Mouse (Mus musculus): Measurements from ENCODE around the gene Mib2.
"Not testable (repeated sequence)": the region's sequence is repeated elsewhere in the genome, so short reads cannot be mapped to it uniquely, and the experiment has no call there.

Gene Mib2

GRCm38 (mm10) chr4:155668689-155669597 lies at the start of gene Mib2:
Gene Mib2 (minus strand): TSS chr4:155669198.
- peak; percentile 96 for DNase-seq (ENCODE audit: low spot score)

GRCm38 (mm10) chr4:155710521-155711252 lies 41.7 kb upstream of the Mib2 start:
- no peak for DNase-seq (ENCODE audit: low spot score)

GRCm38 (mm10) chr4:155708988-155709387 lies 40.0 kb upstream of the Mib2 start:
- no peak for DNase-seq (ENCODE audit: low spot score)

- DNase-seq (ENCODE audit: low spot score), result no peak
Measured at GRCm38 (mm10) chr4:155708582-155708981, 39.6 kb upstream of the Mib2 start.

GRCm38 (mm10) chr4:155705592-155705929 lies 36.6 kb upstream of the Mib2 start:
- no peak for DNase-seq (ENCODE audit: low spot score)

- peak; percentile 94 for DNase-seq (ENCODE audit: low spot score)
Measured at GRCm38 (mm10) chr4:155704721-155705591, 36.0 kb upstream of the Mib2 start, which contains the start of gene Ssu72. Gene Ssu72 (plus strand): TSS chr4:155704800.

- DNase-seq (ENCODE audit: low spot score), result no peak
Measured at GRCm38 (mm10) chr4:155703425-155703929, 34.5 kb upstream of the Mib2 start.

GRCm38 (mm10) chr4:155700425-155700824 lies 31.4 kb upstream of the Mib2 start:
- no peak for DNase-seq (ENCODE audit: low spot score)

GRCm38 (mm10) chr4:155696261-155697255 lies 27.6 kb upstream of the Mib2 start:
- DNase-seq (ENCODE audit: low spot score), result no peak

GRCm38 (mm10) chr4:155695531-155696062 lies 26.6 kb upstream of the Mib2 start:
- DNase-seq (ENCODE audit: low spot score), result no peak

GRCm38 (mm10) chr4:155694482-155695401 lies 25.7 kb upstream of the Mib2 start:
- peak; percentile 31 for DNase-seq (ENCODE audit: low spot score)

- no peak for DNase-seq (ENCODE audit: low spot score)
Measured at GRCm38 (mm10) chr4:155694111-155694481, 25.1 kb upstream of the Mib2 start, which contains the start of gene Fndc10. Gene Fndc10 (plus strand): TSS chr4:155694342.

GRCm38 (mm10) chr4:155692421-155692820 lies 23.4 kb upstream of the Mib2 start:
- no peak for DNase-seq (ENCODE audit: low spot score)

- no peak for DNase-seq (ENCODE audit: low spot score)
Measured at GRCm38 (mm10) chr4:155690571-155691375, 21.8 kb upstream of the Mib2 start.

GRCm38 (mm10) chr4:155687764-155688163 lies 18.8 kb upstream of the Mib2 start:
- not testable (repeated sequence) for DNase-seq (ENCODE audit: low spot score)

GRCm38 (mm10) chr4:155683670-155684277 lies 14.8 kb upstream of the Mib2 start:
- not testable (repeated sequence) for DNase-seq (ENCODE audit: low spot score)

GRCm38 (mm10) chr4:155675991-155676390 lies 7.0 kb upstream of the Mib2 start:
- no peak for DNase-seq (ENCODE audit: low spot score)

- DNase-seq (ENCODE audit: low spot score), result no peak
Measured at GRCm38 (mm10) chr4:155672082-155672481, 3.1 kb upstream of the Mib2 start.

Measured in spleen, adult 12 weeks (tissue).